Mouse (Mus musculus) forebrain, postnatal 0 days (tissue): ENCODE data around the gene Cacnb2. TPM values are rescaled to one million over a fixed set of nuclear protein-coding genes. Genes with fewer than 3 reads are reported as not detected.

Experiments used
- ATAC-seq: fragments of 200-750 bp; cut with Nextera tagmentation; 2 replicates; pipeline ENCODE4 v1.8.0; 2017; ENCODE audit warnings: mild to moderate bottlenecking, moderate library complexity
- DNase-seq: peaks from one replicate; pipeline ENCODE4 v3.0.0-alpha.2; 2015
- H3K27ac ChIP-seq: fragments of 300-500 bp; sonication (generic); 2 replicates; pipeline ENCODE4 v1.5.1; 2014; ENCODE audit warnings: low read depth, mild to moderate bottlenecking, antibody characterized with exemption, low read length, moderate library complexity, mixed read lengths
- H3K27me3 ChIP-seq: fragments of 300-500 bp; sonication (generic); 2 replicates; pipeline ENCODE4 v1.6.1; 2014; ENCODE audit warnings: mild to moderate bottlenecking, low read length, mixed read lengths; ENCODE audit not compliant: insufficient read depth
- H3K36me3 ChIP-seq: fragments of 300-500 bp; sonication (generic); 2 replicates; pipeline ENCODE4 v1.6.1; 2014; ENCODE audit warnings: mild to moderate bottlenecking, moderate library complexity; ENCODE audit not compliant: insufficient read depth
- H3K4me1 ChIP-seq: fragments of 300-500 bp; sonication (generic); 2 replicates; pipeline ENCODE4 v1.6.1; 2014; ENCODE audit warnings: antibody characterized with exemption; ENCODE audit not compliant: insufficient read depth
- H3K4me2 ChIP-seq: fragments of 300-500 bp; sonication (generic); 2 replicates; pipeline ENCODE4 v1.6.1; 2014; ENCODE audit warnings: low read depth, mild to moderate bottlenecking, moderate library complexity
- H3K4me3 ChIP-seq: fragments of 300-500 bp; sonication (generic); 2 replicates; pipeline ENCODE4 v1.5.1; 2014; ENCODE audit warnings: low read depth, low read length, mixed read lengths
- H3K9ac ChIP-seq: fragments of 300-500 bp; sonication (generic); 2 replicates; pipeline ENCODE4 v1.6.1; 2014; ENCODE audit warnings: mild to moderate bottlenecking
- H3K9me3 ChIP-seq: fragments of 300-500 bp; sonication (generic); 2 replicates; pipeline ENCODE4 v1.6.1; 2016; ENCODE audit warnings: low read length
- CTCF ChIP-seq: sonication (generic); IDR thresholded peaks from 2 replicates; pipeline ENCODE4 v1.5.1; 2016; ENCODE audit warnings: antibody characterized with exemption, control low read depth, low read depth
- WGBS: fragments of 180-500 bp; shearing (Covaris S2); extraction: QIAGEN DNeasy Blood & Tissue Kit; methylation state at CpG from one replicate; pipeline ENCODE4 v1.1.7; 2014; 5-methylcytosine and 5-hydroxymethylcytosine counted together
- polyA plus RNA-seq: library from polyadenylated mRNA; unstranded; fragments of >200 nt; fragmentation: Nextera tagmentation; extraction: Ambion mirVana; gene quantifications from 2 replicates; pipeline ENCODE4 v1.2.1, GENCODE M21; 2015
- total RNA-seq: library from RNA; depleted of rRNA; stranded (reverse); fragments of >200 nt; gene quantifications from 2 replicates; pipeline ENCODE4 v1.2.3, GENCODE M21; 2014

The Cacnb2 gene
- total and polyA plus RNA-seq, 2 experiments from 2014 or later, result 4.8 to 20.4 TPM

DNA sequence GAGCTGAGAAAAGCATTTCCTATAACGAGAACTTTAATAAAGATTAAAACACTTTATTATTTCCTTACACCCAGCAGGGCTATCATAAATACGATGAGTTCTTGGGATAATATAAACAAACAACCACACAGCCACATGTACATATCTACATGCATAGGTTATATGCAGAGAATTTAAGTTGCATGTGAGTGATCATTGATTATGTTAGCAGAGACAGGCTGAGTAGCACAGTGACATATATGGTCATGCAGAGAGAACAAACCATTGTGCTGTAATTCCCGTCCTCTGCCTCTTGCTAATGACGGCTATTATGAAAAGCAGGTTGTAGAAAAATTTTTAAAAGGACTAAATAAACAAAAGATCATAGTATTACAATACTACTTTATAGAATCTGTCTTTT is 53.8 kb downstream of the Cacnb2 start:
- Histone ChIP-seq H3K9ac (no peak overlapping the region), H3K27ac (no peak overlapping the region), H3K4me1 (no peaks in the 10 kb centered on the region), H3K36me3 (no peaks in the 10 kb centered on the region), H3K9me3 (no peaks in the 10 kb centered on the region), H3K4me3 (no peak overlapping the region), H3K4me2 (no peak overlapping the region), H3K27me3 (no peaks in the 10 kb centered on the region)
- DNase-seq, result no peak
- TF ChIP-seq CTCF, result no peak
- WGBS, result 52% methylated on average over 4 of the region's 4 CpGs
- ATAC-seq, result 0 out of 2 replicates have a peak, but pooled peaks have one; percentile 42

GRCm38 (mm10) chr2:14657205-14657844 is 54.4 kb downstream of the Cacnb2 start:
- Histone ChIP-seq H3K9me3 (no peaks in the 10 kb centered on the region), H3K4me1 (no peaks in the 10 kb centered on the region), H3K27ac (no peak overlapping the region), H3K9ac (no peak overlapping the region), H3K36me3 (no peaks in the 10 kb centered on the region), H3K27me3 (no peaks in the 10 kb centered on the region), H3K4me3 (no peak overlapping the region), H3K4me2 (no peak overlapping the region)
- DNase-seq (peak; percentile 45), ATAC-seq (peak; percentile 87)
- TF ChIP-seq CTCF, result no peak
- 48% methylated on average over 3 of the region's 3 CpGs for WGBS

- no peak for ATAC-seq
- Histone ChIP-seq H3K4me3 (no peak overlapping the region), H3K27me3 (no peaks in the 10 kb centered on the region), H3K36me3 (no peaks in the 10 kb centered on the region), H3K4me1 (no peaks in the 10 kb centered on the region), H3K4me2 (no peak overlapping the region), H3K9ac (no peak overlapping the region), H3K27ac (no peak overlapping the region), H3K9me3 (no peaks in the 10 kb centered on the region)
- no peak for DNase-seq
- TF ChIP-seq CTCF, result no peak
- 12% methylated on average over 1 of the region's 1 CpGs for WGBS
These were observed 62.3 kb downstream of the Cacnb2 start for GRCm38 (mm10) chr2:14665213-14665612.

GRCm38 (mm10) chr2:14672117-14672516 is 69.2 kb downstream of the Cacnb2 start:
- no peak for ATAC-seq
- TF ChIP-seq CTCF, result no peak
- H3K9me3 ChIP-seq, result no peaks in the 10 kb centered on the region
- no peak overlapping the region for H3K27ac ChIP-seq
- H3K4me3 ChIP-seq, result no peak overlapping the region
- no peak for DNase-seq
- H3K36me3 ChIP-seq, result no peaks in the 10 kb centered on the region
- H3K9ac ChIP-seq, result no peak overlapping the region
- no peaks in the 10 kb centered on the region for H3K27me3 ChIP-seq
- no peak overlapping the region for H3K4me2 ChIP-seq
- H3K4me1 ChIP-seq, result no peaks in the 10 kb centered on the region
- 99% methylated on average over 8 of the region's 8 CpGs for WGBS

- Histone ChIP-seq H3K36me3 (no peaks in the 10 kb centered on the region), H3K4me3 (no peak overlapping the region), H3K9ac (no peak overlapping the region), H3K4me2 (no peak overlapping the region), H3K27ac (no peak overlapping the region), H3K4me1 (no peaks in the 10 kb centered on the region), H3K27me3 (no peaks in the 10 kb centered on the region), H3K9me3 (no peaks in the 10 kb centered on the region)
- WGBS, result 21% methylated on average over 6 of the region's 6 CpGs
- DNase-seq (peak; percentile 80), ATAC-seq (peak; percentile 27; the same call in 1 of the 2 replicates)
- peak; percentile 79 for TF ChIP-seq CTCF
These were observed 74.1 kb downstream of the Cacnb2 start for GRCm38 (mm10) chr2:14676885-14677516.

- peak; percentile 47; the same call in 1 of the 2 replicates for ATAC-seq
- H3K4me3 ChIP-seq, result no peak overlapping the region
- no peaks in the 10 kb centered on the region for H3K4me1 ChIP-seq
- H3K36me3 ChIP-seq, result no peaks in the 10 kb centered on the region
- H3K4me2 ChIP-seq, result no peak overlapping the region
- H3K27ac ChIP-seq, result no peak overlapping the region
- H3K27me3 ChIP-seq, result no peaks in the 10 kb centered on the region
- no peak for TF ChIP-seq CTCF
- DNase-seq, result no peak
- no peak overlapping the region for H3K9ac ChIP-seq
- H3K9me3 ChIP-seq, result no peaks in the 10 kb centered on the region
These were observed 81.3 kb downstream of the Cacnb2 start for GRCm38 (mm10) chr2:14684231-14684630.

GRCm38 (mm10) chr2:14702973-14703645 is 100.2 kb downstream of the Cacnb2 start:
- peak; percentile 72 for ATAC-seq
- H3K27ac ChIP-seq, result no peak overlapping the region
- WGBS, result 76% methylated on average over 1 of the region's 1 CpGs
- H3K4me2 ChIP-seq, result no peak overlapping the region
- H3K36me3 ChIP-seq, result no peaks in the 10 kb centered on the region
- H3K4me1 ChIP-seq, result no peaks in the 10 kb centered on the region
- H3K4me3 ChIP-seq, result no peak overlapping the region
- no peaks in the 10 kb centered on the region for H3K9me3 ChIP-seq
- H3K9ac ChIP-seq, result no peak overlapping the region
- peak; percentile 74 for TF ChIP-seq CTCF
- DNase-seq, result peak; percentile 86
- no peaks in the 10 kb centered on the region for H3K27me3 ChIP-seq
